Mouse (Mus musculus): Measurements from ENCODE around the gene Ptpn1.

The Ptpn1 gene

GRCm38 (mm10) chr2:167978271-167978670 is 46.4 kb downstream of the Ptpn1 start:
- DNase-seq: no peak

DNA sequence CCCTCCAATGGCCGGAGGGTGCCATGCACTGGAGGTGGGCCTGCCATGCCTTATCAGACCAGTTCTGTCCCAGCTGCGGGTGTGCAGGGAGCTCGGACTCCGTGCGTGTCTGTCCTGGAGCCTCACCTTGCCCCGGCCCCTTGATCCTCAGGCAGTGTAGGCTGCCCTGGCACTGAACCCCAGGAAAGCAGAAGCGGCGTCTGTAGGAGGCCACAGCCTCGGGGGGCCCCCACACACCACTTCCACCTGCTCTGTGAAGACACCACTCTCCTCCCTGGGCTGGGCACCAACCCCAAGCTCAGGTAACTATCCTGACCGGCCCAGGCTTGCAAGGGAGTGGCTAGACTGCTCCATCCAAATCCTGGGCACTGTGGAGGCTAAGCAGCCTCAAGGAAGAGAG is 48.5 kb downstream of the Ptpn1 start:
- no peak for DNase-seq

GRCm38 (mm10) chr2:167982646-167983045 is 50.8 kb downstream of the Ptpn1 start:
- DNase-seq: peak in 1 of 2 experiments; percentile 27

- DNase-seq: no peak
These were observed 52.5 kb downstream of the Ptpn1 start for GRCm38 (mm10) chr2:167984371-167984770.

DNA sequence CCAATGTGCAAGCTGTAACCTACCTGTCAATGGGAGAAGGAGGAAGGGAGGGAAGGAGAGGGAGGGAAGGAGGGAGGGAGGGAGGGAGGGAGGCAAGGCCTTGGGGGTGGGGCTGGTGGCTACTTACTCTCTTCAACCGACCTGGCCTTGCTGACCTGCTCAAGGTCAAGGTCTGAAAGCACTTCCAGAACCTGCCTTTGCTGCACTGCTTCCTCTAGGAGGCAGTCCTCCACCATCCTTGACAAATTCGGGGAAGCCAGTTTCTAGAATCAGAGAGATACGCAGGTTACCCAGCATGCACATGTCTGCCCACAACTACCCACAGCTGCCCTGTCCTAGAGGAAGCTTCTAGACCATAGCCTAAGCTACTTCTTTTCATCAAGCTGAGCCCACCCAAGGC is 53.1 kb downstream of the Ptpn1 start:
- DNase-seq: no peak

DNA sequence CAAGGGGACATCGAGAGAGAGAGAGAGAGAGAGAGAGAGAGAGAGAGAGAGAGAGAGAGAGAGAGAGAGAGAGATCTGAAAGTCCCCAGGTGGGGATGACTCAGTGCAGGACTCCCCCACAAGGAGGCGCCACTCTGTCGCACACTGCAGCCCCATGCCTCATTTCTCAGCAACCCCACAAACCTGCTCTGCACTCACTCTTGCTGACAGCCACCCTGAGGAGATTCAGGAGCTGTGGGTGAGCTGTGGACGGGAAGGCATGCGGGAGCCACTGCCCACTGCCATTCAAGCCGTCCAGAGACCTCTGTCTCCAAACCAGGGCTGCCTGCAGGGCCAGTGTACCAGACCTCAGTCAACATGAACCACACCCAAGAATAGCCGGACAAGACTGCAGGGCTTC is 54.9 kb downstream of the Ptpn1 start:
- DNase-seq: peak; percentile 69 to 72

- no peak for DNase-seq
These were observed 55.8 kb downstream of the Ptpn1 start for GRCm38 (mm10) chr2:167987640-167988039.

GRCm38 (mm10) chr2:167989310-167989709 is 57.5 kb downstream of the Ptpn1 start:
- no peak for DNase-seq

GRCm38 (mm10) chr2:167993260-167993659 is 61.4 kb downstream of the Ptpn1 start:
- DNase-seq: no peak

DNA sequence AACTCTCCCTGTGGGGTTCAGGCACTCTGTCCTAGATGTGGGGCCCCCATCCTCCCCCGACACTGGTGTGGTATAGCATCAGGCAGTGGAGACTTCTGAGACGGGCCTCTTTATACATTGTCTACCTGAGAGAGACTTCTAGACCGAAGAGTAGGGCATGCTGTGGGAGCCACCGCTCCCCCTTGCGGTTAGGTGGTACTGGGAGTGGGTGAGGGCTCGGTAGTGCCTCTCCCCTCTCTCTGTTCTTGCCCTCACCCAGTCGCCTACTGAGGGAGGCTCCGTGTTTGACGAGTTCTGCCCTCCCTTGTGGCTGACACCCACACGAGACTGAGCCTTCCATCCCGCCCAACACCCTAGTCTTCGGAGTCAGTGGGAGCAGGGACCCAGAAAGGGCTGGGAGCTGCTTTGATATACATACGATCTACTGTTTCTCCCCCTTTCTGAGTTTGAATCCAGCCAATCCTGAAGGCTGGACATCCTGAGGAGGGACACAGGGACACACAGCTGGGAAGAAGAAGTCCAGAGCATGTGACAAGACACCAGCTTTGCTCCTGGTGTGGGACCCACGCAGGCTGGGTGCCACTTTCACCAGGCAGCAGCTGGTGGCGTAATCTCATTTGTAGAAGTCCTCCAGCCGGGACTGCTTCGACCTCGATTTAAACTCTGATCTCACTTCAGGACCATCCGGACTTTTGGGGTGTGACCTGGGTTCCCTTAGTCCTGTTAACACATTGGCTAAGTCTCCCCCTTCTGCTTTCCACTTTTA is 64.2 kb downstream of the Ptpn1 start:
- no peak for DNase-seq

GRCm38 (mm10) chr2:167996672-167997215 is 64.9 kb downstream of the Ptpn1 start:
- DNase-seq: no peak

- peak in 1 of 2 experiments; percentile 21 for DNase-seq
These were observed 65.7 kb downstream of the Ptpn1 start for GRCm38 (mm10) chr2:167997562-167997961.

- DNase-seq: no peak
These were observed 67.4 kb downstream of the Ptpn1 start for GRCm38 (mm10) chr2:167999145-167999743.

DNA sequence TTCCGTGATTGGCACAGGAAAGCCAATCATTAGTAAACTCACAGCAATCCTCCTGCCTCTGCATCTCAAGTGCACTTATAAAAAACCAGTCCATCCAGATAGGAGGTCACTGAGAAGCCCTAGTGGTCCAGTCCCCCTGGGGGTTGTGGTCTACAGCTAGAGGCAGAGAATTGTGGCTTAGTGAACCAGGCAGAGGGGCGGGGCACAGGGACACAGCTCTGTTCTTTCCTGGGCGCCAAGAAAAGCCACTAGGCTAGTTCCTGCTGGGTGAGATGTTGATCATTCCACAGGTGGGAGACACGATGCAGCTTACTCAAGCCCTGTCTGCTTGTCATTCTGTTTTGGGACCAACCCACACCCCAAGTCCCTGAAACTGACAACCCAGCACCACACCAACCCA is 70.3 kb downstream of the Ptpn1 start:
- DNase-seq: no peak

DNA sequence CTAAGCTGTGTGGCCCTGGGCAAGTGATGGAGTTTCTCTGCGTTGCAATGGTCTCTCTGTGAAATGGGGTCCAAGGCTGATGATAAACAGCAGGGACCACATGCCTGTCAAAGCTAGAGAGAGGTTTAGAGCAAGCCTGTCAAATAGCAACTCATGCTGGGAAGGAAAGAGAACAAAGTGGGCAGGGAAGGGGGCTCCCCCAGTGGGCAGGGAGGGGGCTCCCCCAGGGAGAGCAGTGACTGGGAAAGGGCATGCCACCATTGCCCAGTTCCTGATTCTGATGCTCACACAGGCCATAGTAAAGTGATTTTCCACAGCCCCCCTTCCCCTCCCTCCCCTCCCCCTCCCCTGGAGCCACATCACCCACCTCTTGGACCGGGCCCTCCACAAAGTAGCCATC is 71.0 kb downstream of the Ptpn1 start:
- no peak for DNase-seq

GRCm38 (mm10) chr2:168003431-168003830 is 71.6 kb downstream of the Ptpn1 start:
- no peak for DNase-seq

- peak; percentile 44 to 50 for DNase-seq
These were observed 72.5 kb downstream of the Ptpn1 start for GRCm38 (mm10) chr2:168004369-168004768.

GRCm38 (mm10) chr2:168005005-168005404 is 73.1 kb downstream of the Ptpn1 start:
- DNase-seq: no peak

DNA sequence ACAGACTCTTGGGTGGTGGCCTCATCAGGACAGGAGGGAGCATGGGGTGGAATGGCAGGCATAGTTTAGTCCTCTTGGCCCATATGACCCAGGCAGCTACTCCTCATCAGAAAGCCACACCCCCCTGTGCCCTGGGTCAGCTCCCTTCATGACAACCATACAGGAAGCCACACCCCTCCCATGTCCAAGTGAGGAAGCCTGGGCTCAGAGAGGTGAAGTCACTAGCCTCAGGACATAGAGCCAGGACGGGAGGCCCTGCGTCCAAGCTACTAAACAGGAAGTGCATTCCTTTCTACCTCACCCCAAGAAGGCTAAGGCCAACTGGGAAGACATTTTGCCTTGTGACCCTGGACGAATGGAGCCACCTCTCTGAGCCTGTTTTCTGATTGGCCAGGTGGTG is 73.8 kb downstream of the Ptpn1 start:
- no peak for DNase-seq

- no peak for DNase-seq
These were observed 74.6 kb downstream of the Ptpn1 start for GRCm38 (mm10) chr2:168006489-168006888.

DNA sequence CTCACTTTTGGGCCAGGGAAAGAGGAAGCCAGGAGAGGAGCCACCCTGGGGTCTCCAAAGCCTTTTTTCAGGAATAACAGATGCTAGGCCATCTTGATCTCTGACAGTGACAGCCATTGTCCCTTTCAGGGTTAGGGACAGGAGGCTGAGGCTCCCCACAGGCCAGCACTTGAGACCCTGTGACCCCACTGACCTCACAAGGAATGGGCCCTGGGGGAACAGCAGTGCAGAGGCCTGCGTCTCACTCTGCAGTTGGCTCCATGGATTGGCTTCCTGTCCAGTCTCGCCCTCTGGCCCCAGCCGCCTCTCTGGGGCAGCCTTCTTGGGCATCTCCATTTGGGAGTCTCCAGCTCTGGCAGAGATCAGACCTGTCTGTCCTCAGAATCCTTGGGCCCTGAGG is 76.3 kb downstream of the Ptpn1 start:
- DNase-seq: no peak

DNA sequence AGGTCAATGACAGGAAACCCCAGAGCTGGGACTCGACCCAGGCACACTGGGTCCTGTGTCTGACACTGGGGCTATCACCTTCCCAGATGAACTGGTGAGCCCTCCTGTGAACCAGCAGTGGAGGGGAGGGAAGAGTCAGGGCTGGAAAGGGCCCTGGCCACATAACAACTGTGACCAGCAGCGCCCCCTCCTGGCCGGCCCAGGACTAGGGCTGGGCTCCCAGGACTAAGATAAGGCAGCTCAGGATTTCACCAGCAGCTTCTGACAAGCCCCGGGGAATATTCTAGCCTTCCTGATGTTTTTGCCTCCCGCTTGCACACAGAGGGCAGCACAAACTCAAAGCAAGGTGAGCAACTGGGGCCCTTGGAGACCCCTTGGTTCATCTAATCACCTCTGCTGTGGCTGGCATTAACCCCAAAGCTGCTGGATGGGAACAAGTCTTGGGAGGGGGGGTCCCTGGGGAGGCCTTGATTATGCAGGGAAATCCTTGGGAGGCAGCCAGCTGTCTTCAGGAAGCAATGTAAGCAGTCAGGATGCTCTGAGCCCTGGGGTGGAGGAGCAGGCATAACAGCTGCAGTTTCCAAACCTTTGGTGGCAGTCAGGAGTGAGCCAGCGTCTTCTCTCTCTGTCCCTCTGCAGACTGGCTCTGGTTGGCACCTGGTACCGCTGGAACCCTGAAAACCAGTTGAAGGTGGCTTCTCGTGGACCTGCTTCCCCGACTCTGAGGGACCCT is 78.2 kb downstream of the Ptpn1 start, which contains the start of gene Ripor3:
Gene Ripor3, minus strand, starts transcription at position 683 of the 733 bp plus-strand sequence.
- peak; percentile 84 to 87 for DNase-seq

DNA sequence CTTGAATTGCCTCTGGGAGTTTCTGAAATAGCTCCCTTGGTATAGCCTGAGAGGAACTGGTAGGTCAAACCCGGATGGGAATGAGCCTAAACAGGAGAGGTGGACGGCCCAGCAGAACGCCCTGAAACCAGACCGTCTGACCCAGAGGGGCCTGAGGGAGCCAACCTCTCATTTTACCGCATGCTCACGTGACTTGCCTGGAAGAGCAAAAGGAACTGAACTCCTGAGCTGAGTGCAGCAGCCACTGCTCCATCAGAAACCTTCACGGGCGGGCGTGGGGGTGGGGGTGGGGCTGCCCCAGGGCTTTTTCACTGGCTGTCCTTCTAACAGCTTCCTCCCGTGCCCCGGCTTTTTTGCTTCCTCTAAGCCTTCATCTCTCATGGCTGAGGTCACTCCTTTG is 79.0 kb downstream of the Ptpn1 start:
- no peak for DNase-seq
